Mouse (Mus musculus) kidney, postnatal 14 days (tissue): ENCODE results near the gene Rasa3.

Experiments
- DNase-seq: peaks from one replicate; pipeline ENCODE4 v3.0.0; 2022; ENCODE audit warnings: mixed read lengths

Rasa3 gene

DNA sequence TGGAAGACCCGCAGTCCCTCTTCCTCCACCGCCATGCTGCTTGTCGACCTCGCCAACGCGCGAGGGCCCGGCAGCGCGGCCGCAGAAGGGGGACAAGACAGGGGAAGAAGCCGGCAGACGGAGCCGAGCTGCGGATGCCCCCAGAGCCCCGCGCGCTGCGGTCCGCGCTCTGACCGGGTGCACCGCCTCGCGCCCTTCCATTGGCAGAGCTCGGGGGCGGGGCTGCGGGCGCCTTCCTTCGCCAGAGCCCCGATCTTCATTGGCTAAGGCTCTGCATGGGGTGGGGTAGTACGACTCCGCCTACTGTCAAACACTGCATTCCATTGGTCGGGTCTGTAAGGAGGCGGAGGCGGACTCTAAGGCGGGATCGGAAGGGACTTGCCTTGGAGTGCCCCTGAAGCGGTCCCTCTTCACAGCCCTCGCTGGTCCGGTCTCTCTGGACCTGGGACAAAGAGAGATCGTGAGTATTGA, at the start of gene Rasa3:
Gene Rasa3, minus strand, starts transcription at position 191 of the 471 bp plus-strand sequence.
- DNase-seq: peak; percentile 97

DNA sequence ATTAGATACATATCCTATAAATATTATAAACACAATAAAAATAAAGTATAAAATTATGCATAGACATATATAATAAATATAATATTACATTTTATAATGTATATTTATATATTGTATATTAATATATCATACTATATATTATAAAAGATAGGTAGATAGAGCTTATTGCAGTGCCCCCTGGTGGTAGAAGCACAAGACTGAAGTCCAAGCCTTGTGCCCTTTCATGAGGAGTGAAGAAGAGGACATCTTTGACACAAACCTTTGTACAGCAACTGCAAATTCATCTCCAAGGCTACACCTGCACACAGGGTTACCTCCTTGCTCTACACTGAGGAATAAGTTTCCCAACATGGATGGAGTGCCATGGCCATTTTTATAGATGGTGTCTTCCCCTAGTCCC, 48.3 kb upstream of the Rasa3 start:
- DNase-seq: peak; percentile 54

DNA sequence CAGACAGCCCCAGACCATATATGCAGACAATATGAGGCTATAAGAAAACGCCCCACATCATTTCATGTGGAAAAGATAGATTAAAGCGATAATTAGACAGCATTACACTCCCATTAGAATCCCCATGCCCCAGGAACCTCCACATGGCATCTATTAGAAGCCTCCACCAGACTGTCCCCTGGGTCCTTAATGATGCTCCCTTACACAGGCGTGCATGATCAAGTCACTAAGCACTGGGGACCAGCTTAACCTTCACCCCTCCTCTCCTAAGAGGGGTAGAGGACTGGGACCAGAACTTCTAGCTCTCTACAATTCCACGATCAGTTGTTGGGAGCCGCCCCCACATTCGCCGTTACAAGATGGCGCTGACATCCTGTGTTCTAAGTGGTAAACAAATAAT, 41.6 kb upstream of the Rasa3 start:
- no peak for DNase-seq

DNA sequence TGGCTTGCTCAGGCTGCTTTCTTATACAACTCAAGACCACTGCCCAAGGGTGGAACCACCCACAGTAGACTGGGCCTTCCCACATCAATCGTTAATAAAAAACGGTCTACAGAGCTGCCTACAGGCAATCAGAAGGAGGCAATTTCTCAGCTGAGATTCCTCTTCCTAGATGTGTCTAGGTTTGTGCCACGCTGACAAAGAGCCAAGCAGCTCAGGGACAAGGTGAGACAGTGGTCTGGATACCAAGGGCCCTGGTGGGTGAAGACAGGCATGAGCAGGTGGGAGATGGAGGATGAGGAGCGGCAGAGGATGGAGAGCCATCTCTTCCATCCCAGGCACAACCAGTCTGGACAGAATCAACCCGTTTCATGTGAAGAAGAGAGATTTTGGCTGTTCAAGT, 31.1 kb upstream of the Rasa3 start:
- DNase-seq: no peak

DNA sequence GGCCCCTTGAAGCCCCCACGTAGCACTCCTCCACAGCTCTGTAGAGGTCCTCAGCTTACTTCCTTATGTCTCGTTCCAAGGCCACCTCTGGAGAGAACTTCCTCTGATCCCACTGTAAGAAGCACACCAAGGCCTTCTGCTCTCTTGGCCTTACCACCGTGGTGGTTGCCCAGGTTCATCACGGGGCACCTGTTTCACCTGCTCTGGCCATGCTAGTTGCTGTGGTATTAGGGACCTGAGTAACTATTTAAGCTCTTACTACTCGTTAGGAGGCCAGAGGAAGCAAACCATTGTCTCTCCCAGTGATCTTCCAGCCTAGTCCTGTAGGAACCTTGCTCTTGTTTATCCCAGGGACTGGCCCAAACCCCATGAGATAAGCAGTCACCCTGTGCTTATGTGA, 29.5 kb upstream of the Rasa3 start:
- DNase-seq: no peak

DNA sequence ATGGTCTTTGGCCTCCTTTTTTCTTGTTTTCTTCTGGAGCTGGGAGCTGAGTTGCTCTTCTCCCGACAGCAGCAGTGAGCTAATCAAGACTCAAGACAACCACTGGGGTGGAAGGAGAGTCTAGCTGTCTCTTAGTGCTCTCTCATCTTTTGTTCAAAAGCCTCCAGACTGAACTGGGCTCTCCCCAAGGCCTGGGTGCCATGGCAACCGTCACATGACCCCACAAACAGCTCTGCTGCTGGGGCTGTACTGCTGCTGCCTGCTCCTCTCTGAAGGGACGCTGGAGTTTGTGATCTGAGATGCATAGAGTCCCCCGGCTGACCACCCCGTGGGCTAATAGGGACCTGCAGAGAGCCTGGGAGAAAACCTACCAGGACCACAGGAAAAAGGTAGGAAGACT, 28.3 kb upstream of the Rasa3 start, which contains the start of gene Cfap97d2:
Gene Cfap97d2, plus strand, starts transcription at position 222 of the 400 bp plus-strand sequence.
- DNase-seq: no peak

DNA sequence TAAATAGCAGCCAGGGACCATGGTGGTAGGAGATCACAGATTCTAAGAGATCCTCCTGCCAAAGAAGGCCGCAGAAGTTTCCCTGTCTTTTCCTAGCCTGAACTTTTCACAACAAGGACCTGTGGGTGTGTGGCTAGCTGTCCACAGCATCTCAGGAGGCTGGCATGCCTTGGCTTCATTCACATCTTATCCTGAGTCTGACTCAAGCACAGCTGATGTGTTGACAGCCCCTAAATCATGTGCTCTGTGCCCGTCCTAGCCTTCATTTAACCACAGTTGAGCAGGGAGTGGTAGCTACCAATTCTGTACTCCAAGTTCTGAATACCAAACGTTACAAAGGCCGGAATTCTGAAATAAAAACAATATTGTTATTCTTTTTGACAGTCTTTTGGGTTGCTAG, 26.9 kb upstream of the Rasa3 start:
- no peak for DNase-seq

DNA sequence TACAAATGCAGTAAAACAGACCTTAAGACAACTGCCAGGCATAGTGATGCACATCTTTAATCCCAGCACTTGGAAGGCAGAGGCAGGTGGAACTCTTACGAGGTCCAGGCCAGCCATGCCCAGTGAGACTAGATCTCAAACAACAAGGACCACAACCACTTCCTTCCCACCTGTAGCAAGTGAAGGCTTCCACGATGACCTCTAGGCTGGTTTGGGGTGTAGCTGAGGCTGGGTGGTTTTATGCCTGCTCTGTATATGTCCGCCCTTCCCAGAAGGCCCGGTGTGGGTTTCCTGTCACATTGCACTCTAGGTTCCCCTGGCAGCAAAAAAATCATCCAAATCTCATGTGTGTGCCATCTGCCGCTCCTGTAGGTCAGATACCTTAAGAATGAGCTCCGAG, 26.4 kb upstream of the Rasa3 start:
- DNase-seq: no peak

DNA sequence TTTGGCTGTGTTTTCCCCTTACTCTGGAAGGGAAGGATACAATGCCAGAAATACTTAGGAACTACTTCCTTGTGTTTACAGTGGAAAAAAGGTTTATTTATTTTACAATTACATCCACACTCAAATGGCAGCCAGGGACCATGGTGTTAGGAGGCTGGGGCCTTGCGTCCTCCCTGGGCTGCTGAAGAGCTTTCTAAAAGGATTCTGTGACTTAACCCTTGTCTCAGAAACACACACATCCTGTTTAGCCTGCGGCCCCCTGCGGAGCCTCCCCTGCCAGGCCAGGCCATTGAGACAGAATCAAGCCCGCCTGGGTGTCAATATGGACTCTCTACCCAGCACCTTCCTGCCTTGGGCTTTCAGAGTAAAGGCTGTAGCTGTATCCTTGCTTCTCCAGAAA, 25.4 kb upstream of the Rasa3 start:
- DNase-seq: no peak

DNA sequence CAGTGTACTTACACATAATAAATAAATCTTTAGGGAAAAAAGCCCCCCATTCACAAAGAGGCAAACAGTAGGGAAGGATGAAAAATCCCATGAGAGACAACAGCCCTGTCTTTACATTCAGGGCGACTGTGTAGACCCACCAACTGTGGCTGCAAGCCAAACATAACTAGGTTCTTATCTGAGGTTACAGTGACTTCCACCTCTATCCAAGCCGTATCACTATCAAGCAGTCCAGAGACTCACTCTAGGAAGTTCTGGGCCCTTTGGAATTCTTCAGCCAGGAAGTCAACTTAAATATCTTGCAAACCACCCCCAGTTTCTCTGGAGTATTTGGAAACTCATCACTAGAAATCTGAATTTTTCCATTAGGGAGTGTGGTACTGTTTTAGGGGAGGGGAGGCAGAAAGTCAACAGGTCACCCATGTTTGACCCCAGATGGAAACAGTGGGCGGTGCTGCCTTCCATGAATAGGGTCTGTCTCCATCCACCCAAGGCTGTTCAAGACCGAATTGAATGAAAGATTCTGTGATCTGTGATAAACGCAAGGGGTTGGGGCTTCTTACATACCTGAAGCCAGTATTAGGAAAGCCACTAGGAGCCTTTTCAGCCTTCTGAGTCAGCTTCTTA, 22.0 kb upstream of the Rasa3 start:
- DNase-seq: no peak

DNA sequence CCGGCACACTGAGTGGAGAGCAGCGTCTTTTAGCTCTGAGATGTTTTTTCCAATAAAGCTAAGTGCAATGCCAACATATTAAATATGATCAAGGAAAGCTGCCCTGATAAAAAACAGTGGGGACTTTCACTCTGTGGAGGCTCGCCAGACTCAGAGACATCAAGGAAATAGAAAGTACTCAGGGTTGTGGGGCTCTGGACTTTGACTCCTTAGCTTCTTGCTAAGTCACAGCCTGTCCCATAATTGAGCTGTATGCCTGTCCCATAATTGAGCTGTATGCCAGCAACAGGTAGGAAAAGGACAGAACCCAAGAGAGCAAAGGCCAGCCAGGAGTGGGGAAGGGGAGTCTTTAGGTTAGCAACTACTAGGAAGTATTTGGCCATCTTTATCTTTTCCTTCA, 20.9 kb upstream of the Rasa3 start:
- no peak for DNase-seq

DNA sequence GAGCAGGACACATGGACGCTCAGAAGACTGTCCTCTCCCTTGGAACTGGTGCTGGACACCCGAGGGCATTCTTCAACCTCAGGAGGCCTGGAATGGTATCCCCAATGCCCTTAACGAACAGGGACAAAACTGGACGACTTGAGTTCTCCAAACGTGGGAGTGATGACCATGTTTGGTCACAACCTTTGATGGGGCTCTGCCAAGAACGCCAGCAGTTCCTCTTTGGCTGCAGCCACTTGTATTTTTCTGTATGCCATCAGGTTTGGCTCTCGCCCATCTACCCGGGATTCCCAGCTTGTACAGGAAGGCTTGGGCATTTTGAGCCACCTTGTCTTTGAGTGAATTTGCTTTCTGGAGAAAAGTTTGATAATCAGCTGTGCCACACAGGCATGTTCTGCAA, 20.3 kb upstream of the Rasa3 start:
- DNase-seq: no peak

DNA sequence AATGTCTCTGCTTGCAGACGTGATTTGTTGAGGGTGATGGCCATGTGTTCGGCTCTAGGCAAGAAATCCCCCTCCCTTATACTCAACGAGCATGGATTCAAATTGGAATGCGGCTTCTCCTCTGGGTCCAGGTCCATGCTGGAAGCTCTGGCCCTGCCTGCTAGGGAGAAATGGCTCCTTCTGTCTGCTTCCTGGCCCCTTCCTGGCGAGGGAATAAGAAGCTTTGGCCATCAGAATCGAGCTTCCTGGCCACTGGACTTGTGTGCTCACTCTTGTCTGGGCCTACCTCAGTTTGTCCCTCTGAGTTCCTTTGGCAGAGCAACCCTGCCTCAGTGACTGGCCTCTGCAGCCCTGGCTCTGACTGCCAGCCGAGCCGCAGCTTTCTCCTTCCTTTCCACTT, 19.8 kb upstream of the Rasa3 start:
- DNase-seq: no peak

DNA sequence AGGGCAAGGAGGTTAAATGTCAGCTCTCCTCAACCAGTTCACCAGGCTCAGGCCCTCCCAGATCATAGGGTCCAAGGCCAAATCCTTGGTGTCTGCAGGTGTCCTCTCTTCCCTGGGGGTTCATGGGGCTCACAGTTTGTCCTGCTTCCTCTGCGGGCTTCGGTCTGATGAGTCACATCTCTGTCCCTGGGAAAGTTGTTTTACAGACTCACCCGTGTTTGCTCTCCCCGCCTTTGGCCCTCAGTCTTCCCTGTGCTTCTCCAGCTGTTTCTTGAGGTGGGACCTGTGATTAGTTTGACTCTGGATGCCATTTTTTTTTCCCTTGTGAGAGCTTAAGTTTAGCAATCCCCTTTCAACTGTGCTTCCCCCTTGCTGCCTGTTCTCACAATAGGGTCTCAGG, 18.8 kb upstream of the Rasa3 start:
- DNase-seq: no peak

DNA sequence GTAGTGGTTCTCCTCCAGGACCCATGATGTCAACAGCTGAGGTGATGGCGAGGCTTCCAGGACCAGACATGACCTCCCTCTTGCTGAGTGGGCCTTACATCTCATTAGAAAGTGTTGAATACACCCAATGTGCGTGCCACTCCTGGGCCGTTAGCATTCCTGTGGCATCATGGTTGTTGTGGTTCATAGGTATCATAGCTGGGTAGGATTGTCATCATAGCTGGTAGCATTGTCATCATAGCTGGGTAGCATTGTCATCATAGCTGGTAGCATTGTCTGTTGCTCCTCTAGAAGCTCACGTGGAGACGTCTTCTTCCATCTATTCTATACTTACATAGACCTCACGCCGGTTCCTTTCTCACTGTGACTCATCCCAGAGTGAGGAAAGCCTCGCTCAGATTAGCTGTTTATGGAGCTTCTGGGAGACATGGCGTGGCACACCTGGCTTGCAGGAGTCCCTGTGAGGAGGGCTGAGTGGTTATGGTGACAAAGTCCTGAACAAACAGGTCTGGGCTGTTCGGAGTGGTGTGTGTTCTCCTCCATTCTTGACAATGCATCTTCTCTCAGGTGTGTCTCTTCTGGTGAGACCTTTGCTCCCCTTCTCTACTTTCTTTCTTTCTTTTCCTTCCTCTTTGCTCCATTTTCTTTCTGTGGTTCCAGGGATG, 17.9 kb upstream of the Rasa3 start:
- DNase-seq: no peak

DNA sequence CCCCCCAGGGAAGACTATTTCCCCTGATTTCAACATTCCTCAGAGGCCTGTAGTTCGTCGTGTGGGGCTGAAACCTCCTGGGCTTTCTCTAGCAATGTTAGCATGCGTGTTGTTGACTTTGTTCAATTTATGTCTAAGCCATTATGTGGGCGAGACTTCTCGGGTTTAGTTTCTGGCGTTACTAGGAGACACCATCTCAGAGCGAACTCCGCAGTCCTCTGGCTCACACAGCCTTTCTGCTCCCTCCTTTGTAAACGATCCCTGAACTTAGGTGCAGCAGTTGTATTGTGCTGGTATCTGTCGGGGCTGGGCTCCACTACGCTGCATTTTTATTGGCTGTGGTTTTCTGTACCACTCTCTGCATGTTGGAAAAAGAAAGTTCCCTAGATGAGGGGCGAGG, 17.3 kb upstream of the Rasa3 start:
- DNase-seq: no peak

DNA sequence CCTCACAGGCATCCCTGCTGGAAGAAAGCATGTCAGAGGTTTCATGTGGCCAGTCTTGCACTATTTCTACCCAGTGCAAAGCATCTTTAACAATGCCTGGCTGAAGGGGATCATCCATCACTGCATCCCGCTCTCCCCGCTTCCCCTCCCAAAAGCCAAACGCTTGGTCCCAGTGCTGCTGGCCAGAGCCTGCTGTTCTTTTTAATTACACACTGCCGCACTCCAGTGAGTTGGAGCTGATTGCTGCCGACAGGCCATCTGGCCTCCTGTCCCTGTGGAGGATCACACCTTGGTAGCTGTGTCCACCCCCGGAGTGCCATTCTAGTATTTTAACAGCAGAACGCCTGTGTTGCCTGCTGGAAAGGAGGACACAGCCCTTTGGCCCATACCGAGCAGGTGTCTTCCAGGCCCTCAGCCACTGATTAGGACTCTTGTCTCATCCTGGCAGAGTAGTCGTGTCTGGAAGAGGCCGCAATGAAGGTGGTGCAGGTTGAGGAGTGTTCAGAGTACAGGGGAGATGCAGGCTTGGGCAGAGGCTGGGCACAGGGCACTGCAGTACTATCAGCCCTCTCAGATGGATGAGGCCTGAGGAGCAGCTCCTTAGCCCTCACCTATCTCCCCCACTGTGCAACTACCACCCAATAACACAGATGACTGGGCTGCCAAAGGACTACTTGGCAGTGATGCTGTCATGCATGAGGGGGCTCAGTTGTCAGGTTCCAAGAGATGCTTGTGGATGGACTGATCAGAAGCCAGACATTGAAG, 15.1 kb upstream of the Rasa3 start:
- DNase-seq: no peak

DNA sequence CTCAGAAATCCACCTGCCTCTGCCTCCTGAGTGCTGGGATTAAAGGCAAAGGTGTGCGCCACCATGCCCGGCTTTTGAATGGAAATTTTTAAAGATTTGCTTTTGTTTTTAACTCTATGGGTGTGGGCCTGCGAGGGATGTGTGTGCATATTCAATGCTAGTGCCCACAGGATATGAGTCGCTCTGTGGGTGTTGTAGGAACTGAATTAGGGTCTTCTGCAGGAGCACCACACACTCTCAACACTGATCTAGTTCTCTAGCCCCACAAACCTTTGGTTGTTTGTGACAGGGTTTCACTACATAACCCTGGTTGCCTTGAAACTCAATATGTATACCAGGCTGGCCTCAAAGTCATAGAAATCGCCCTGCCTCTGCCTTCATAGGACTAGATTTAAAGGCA, 11.9 kb upstream of the Rasa3 start:
- no peak for DNase-seq

DNA sequence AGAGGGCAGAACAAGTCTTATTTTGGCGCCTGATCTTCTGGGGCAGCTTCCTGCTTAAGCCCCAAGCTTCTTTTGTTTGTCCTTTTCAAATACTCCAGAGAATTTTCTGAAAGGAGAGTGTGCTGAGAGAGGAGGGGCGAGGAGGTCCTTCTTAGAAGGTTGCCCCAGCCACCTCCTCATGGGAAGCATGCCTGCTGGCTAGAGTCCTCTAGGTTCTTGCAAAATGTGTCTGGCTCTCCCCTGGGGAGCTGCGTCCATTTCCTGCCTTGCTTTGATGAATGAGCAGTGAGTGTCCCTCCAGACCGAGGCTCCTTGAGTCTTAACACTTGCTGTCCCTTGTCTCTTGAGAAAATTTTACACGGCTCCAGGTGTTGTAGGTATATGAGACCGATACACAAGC, 11.1 kb upstream of the Rasa3 start:
- DNase-seq: peak; percentile 55

DNA sequence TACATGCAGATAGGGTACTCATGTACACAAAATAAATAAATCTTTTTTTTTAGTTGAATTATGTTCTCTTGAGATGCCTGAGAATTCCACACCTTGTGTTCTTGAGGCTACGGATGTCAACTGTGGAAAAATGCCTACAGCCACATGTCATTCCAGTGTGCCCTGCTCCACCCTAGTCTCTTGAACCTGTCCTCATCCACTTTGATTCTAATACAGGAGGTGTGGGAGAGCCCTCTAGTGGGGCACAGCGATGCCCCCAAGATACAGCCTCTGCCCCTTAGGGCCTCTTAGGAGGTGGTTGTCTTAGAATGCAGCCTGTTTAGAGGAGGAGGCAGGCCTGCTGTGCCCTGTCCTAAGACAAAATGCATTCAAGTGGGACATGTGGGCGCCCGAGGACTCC, 10.5 kb upstream of the Rasa3 start:
- no peak for DNase-seq

DNA sequence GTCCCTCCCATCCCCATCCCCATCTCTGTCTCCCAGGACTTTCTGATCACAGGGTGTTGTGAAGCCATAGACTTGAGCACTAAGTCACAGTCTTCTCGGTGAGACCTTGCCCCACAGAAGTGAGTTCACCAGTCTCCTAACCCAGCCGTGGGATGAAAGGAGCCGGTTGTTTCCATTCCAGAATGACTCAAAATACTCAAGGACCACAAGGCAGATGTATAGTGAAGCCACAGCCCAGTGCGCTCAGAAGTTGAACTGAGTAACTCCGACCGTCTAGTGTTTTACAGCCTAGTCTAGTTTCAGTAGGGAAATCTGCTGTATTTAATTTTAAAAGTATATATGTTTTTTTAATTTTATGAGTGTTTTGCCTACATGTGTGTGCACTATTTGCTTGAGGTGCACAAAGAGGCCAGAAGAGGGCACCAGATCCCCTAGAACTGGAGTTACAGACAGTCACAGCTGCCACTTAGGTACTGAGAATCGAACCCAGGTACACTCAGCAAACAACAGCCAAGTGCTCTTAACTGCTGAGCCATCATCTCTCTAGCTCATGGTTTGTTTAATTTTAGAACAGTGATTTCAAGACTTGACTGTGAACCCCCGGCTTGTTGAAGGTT, 9.8 kb upstream of the Rasa3 start:
- no peak for DNase-seq

DNA sequence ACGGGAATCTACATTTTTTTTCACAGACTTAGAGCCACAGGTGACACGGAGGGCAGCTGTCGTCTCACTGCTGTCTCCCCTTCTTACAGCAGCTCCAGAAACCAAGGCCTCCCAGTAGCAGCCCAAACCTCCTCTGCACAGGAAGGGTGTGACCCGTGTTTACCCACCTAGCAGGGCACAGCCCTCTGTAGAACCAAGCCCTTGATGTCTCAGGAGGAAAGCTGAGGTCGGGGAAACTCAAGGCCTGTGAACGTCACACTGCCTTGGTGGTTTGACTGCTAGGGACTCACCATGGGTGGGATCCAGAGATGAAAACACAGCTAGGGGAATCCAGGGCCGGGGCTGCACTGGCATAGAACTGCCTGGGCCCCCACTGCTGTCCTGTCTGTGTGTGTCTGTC, 9.0 kb upstream of the Rasa3 start:
- no peak for DNase-seq

DNA sequence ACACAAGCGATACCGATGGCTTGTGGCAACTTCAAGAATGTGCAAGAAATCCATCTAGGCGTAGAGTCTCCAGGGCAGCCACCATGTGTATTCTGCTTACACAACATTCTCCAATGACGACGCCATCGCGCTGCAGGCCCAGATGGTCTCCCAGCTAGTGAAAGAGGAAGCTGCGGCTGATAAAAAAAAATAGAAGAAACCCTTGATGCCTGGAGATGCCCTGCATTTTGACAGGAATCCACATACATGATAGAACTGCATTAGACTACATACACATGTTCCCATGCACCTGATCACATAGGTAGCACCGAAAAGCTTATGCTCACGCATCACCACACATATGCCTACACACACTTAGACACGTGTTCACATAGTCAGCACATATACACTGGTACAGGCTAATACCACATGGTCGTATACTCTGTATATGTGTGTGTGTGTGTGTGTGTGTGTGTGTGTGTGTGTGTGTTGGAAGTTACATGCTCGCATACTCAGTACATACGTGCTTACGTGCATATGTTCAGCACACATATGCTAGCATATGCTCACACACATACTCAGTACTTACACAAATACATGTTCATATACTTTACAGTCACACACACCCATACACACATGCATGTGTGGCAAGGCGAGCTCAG, 8.4 kb upstream of the Rasa3 start:
- DNase-seq: no peak
